Mouse (Mus musculus) retina, postnatal 7 days (tissue): Measurements from ENCODE around the gene Nupr1.
"Not testable (repeated sequence)": the region's sequence is repeated elsewhere in the genome, so short reads cannot be mapped to it uniquely, and the experiment has no call there.

ENCODE experiments used
- DNase-seq: peaks from one replicate; pipeline ENCODE4 v3.0.0-alpha.2; 2012; ENCODE audit warnings: low read depth, low spot score

The Nupr1 gene

GRCm38 (mm10) chr7:126644345-126644744 lies 13.7 kb upstream of the Nupr1 start:
- no peak for DNase-seq

GRCm38 (mm10) chr7:126643244-126643617 lies 12.6 kb upstream of the Nupr1 start:
- DNase-seq: not testable (repeated sequence)

- DNase-seq: no peak
Observed at GRCm38 (mm10) chr7:126642545-126643243, 12.0 kb upstream of the Nupr1 start.

- DNase-seq: peak; percentile 33
Observed at GRCm38 (mm10) chr7:126636733-126637520, 6.3 kb upstream of the Nupr1 start.

DNA sequence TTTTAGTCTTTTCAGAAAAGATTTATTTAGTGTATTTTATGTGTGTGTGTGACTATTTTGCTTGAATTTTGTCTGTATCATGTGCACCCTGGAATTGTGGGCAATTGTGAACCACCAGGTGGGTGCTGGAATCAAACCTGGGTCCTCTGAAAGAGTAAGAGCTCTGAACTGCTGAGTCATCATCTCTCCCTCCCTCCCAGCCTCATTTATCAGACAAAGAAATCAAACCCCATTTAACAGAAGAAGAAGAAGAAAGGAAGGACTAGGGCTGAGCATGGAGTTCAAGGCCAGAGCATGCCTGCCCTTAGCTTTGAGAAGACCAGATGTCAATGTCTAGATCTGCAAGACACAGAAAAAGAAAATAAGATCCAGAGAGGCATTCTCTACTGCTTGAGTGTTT lies 4.7 kb upstream of the Nupr1 start:
- DNase-seq: no peak

DNA sequence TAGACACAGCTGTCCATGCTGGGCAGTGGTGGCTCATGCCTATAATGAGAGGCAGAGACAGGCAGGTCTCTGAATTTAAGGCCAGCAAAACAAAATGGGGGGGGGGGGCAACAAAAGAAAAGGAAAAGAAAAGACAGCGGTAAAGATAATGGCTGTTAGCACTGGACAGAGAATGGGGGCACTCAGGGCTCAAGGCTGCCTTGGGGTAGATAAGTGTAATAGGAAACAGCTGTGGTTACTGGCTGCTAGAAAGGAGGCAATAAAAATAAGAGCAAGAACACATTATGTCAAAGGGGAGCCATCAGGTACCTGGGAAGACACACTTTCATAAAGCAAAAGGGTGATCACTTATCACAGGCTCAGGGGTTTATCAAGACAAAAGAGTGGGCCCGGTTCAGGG lies 1.8 kb upstream of the Nupr1 start:
- no peak for DNase-seq

DNA sequence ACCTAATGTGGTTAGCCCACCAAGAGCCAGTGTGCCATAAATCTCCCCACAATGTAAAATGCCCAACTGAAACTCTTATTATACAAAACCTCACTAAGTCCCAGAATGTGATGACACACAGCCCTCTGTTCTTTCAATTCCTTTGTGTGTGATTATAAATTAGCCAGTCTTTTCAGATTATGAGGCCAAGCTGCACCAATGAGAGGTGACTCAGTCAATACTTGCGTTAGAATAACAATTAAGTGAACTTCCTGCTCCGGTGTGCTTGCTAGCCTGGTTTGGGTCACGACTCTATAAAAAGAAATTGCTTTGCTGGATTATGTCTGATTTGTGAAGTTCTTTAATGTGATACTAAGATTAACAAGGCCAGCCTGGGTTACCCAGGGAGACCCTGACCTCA lies 746 bp downstream of the Nupr1 start:
- no peak for DNase-seq

- DNase-seq: no peak
Observed at GRCm38 (mm10) chr7:126628111-126628510, 2.5 kb downstream of the Nupr1 start.

DNA sequence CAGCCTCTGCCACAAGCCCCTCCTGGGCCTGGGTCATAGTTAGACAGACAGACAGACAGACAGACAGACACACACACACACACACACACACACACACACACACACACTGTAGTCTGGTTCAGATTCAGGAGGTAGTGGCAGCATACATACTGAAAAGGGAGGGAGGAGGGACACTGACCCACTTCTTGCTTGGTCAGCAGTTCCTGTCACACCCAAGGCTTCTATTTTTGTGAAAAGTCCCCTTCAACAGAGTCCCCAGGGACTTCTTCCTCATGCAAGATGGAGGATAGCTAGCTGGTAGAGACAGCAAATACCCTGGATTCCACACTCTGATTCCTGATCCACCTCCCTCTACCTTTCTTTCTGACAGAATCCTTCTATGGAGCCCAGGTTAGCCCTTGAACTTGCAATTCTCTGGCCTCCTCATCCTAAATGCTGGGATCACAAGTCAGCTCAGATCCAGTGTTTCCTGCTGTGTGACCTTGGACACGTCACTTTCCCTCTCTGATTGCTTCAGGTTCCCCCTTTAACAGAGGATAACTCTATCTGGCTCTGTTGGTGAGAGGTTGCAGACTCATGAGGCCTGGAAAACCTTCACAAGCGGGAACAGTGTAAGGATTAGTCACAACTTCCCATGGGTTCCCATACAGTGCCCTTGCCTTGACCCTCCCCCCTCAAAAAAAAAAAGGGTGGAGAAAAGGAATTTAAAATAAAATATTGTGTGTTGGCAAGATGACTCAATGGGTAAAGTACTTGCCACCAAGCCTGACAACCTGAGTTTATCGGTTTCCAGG lies 4.7 kb downstream of the Nupr1 start:
- no peak for DNase-seq

DNA sequence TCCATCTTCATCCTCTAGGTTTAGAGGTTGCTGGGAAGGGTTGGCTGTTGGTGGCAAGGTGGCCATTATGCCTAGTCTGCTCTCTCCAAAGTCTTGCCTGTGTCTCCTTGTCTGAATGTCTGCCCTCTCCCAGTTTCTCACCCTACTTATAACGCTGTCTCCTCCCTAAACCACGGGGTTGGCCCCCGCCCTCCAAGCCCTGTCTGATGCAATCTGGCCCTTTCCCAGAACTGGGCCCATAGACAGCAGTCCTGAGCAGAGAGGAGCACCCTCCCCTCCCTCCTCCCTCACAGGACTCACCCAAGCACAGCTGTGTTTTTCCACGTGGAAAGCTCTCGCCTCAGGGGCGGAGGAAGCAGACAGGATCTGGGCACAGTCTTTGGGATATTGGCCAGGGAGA lies 5.3 kb downstream of the Nupr1 start:
- DNase-seq: no peak

- DNase-seq: no peak
Observed at GRCm38 (mm10) chr7:126624774-126625173, 5.9 kb downstream of the Nupr1 start.

- no peak for DNase-seq
Observed at GRCm38 (mm10) chr7:126623381-126623780, 7.3 kb downstream of the Nupr1 start.

GRCm38 (mm10) chr7:126621452-126622359 lies 9.0 kb downstream of the Nupr1 start:
- no peak for DNase-seq

GRCm38 (mm10) chr7:126619559-126620275 lies 10.9 kb downstream of the Nupr1 start:
- DNase-seq: no peak

DNA sequence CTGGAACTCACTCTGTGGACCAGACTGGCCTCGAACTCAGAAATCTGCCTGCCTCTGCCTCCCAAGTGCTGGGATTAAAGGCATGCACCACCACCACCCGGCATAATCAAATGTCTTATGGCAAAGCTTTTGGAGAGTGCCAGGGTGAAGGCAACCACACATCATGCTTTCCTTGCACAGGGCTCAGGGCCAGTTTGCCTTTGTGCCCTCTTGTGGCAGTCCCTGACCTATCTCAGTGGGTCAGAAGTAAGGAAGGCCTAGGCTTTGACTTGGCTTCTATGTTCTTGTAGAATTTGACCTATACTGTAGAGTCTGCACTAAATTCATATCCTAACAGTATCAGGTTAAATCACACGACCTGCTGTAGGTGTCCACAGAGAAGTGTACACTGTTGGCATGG lies 14.0 kb downstream of the Nupr1 start:
- DNase-seq: no peak

GRCm38 (mm10) chr7:126612736-126613135 lies 17.9 kb downstream of the Nupr1 start:
- no peak for DNase-seq

- DNase-seq: no peak
Observed at GRCm38 (mm10) chr7:126607796-126608195, 22.9 kb downstream of the Nupr1 start.

GRCm38 (mm10) chr7:126607064-126607463 lies 23.6 kb downstream of the Nupr1 start:
- DNase-seq: no peak

DNA sequence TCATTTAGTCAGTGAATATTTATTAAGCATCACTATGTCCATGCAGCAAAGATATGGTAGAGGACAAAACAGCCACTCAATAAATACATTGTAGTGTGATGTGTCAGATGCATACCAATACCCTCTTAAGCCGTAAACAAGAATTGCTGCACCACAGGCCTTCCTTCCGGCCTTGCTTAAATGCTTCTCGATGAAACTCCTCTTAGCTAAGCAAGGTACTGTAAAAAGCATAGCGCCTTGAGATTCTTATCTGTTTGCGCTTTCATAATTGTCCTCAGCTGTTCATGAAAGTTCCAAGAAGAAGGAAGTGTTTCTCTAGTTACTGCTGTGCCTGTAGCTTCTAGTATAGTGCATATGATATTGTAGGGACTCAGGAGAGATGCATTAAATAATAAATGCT lies 24.1 kb downstream of the Nupr1 start:
- DNase-seq: no peak

DNA sequence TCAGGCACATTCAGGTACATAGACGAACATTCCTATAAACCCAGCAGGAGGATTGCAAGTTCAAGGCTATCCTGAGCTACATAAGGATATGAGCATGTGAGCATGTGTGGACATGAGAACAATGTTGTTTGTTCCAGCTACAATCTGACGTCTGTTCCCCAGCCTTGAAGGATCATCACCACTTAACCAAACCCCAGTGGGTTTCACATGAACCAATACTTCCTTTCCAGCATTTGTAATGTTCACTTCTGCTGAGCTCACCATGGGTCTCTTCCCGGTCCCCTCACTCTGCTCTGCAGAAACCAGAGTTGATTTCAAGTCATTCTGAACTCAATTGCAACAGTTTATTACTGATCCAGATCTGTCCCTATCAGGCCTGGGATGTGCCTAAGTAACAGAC lies 28.0 kb downstream of the Nupr1 start:
- no peak for DNase-seq

- DNase-seq: no peak
Observed at GRCm38 (mm10) chr7:126601896-126602295, 28.8 kb downstream of the Nupr1 start.
